Mouse (Mus musculus) spleen, postnatal 14 days (tissue): ENCODE data around the gene Eif4h.

Experiments used
- DNase-seq, 2 experiments: peaks; one replicate each; pipeline ENCODE4 v3.0.0; 2021 to 2022; ENCODE audit warnings: low spot score in 2 of 2

Gene Eif4h

DNA sequence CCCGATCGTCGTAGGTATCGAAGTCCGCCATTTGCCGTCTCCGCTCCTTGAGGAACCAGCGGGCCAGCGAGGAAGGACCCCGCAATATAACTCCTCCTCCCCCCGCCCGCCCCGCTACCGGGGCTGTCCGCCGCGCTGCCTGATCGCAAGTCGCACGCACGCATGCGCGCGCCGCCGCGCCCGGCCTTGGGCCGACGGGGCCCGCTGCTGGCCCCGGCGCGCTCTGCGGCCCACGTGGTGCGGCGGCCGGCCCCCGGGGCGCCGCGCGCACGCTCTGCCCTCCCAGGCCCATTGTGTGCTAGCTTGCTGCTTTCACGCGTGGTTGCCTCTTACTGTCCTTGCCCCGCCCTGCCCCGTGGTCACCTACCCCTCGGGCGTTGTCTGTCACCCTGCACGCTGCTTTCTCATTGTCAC is at the start of gene Eif4h:
Gene Eif4h (minus strand): TSS at position 222 of the 414 bp plus-strand sequence.
- peak; percentile 97 to 98 for DNase-seq

DNA sequence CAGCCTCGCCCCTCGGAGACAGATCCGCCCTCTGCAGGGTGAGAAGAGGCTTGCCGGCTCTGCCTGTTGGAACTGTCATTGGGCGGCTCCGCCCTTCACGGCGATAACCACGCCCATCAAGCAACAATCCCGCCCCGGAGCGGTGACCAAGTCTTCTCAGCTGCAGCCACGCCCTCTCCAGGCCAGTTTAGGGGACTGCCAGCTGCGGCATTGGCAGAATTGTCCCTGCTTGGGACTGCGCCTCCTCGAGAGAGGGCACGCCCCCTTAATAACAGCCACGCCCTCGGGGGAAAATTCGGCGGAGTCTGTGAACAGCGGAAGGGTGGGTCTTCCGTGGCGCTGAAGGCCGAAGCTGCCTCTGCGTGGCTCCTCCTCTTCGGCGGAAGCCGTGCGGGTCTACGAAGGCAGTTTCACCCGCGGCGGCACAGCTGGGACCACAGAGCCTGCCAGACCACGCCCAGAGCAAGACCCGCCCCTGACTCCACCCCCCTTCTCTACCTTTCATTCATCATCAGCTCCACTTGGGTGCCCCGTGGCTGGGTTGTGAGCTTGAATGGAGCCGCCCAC is 49.5 kb upstream of the Eif4h start:
- DNase-seq = peak; percentile 97 to 98

DNA sequence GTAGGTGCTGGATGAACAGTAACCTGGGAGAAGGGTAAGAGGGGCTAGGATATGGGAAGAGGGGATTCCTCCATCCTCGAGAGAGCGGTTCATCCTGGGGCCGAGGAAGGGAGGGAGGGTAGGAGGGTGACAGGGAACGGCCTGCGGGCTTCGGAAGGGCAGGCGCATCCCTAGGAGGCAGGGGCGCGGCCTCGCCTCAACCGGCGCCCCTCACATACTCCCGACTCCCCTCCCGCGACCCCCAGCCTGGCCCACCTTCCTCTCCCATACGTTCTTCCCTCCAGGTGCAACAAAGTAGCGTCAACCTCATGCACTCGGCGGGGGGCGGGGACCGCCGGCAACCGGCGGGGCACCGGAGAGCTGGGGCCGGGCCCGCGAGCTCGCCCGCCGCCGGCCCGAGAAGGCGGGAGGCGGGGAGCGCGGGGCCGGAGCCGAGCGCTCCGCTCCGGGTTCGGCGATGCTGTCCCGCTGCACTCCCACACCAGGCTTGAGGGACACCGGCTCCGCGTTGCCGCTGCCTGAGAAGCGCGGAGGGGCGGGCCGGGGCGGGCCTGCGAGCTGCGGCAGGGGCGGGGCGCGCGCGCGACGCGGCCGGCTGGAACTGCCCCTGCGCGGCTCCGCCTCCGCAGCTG is 48.9 kb upstream of the Eif4h start, which contains the start of gene Limk1:
Gene Limk1 (minus strand): TSS at position 513 of the 632 bp plus-strand sequence.
- no peak for DNase-seq

DNA sequence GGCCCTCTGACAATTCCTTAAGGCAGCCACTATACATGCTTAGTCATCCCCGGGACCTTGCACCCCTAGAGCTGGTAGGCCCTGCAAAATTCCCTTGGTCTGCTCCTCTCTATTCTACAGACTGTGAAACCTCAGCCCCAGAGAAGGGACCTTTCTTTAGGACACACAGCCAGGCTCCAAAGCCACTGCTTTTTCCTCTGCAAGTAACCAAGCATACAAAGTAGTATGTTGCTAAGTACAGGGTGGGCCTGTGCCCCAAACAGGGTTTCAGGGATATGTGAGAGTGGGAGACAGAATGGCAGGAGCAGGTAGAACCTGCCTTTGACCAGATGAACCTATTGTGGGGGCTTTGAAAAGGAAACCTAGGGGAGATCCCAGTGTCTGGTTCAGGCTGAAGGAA is 47.9 kb upstream of the Eif4h start:
- no peak for DNase-seq

DNA sequence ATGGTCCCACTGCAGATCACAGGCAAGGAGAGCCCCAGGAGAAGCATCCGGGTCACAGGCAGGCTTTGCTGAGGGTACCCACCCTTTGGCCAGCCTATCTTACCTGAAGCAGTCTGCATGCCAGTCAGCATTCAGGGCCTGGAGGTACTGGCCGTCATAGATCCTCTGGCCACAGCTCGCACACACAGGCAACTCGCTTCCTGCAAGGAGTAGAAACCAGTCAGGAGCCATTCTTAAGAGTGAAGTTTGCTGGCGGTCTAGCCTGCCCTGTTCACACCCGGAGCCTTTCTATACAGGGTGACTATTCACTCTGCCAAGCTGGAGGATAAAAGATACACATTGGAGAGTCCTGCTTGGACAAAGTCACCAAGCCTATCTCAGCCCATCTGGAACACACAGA is 47.3 kb upstream of the Eif4h start:
- DNase-seq = no peak

DNA sequence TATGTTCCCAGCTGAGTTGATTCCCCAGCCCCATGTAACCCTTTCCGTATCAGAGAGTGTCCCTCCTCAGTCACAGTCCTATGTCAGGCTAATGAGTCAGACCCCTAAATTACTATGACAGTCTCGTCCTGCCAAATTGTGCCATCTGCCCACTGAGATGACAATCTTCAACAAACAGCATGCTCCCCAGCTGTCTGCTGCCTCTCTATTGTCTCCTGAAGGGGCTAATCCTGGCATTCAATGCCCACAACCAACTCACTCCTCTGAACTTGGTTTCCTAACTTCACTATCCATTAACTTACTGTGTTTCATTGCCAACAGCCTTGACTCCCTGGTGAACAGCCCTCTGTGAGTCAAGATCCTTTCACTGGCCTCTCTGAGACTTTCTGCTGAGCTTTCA is 45.1 kb upstream of the Eif4h start:
- no peak for DNase-seq

DNA sequence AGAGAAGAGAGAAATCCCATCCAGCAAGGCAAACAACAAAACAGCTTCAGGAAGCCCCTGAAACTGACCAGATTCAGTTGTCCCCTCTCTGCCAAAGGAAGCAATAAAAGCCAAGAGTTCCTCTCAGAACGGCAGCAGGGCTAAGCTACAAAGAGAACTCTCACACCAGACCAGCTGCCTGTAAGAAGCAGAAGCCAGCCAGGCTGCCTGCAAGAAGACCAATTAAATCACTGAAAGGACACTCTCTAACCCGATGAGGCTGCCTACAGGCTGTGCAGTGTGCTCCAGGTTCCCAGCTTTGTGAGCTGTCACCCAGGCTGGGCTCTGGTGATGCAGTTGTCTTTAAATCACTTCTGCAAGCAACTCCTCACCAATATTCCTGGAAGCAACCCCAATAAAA is 44.5 kb upstream of the Eif4h start:
- DNase-seq = no peak

DNA sequence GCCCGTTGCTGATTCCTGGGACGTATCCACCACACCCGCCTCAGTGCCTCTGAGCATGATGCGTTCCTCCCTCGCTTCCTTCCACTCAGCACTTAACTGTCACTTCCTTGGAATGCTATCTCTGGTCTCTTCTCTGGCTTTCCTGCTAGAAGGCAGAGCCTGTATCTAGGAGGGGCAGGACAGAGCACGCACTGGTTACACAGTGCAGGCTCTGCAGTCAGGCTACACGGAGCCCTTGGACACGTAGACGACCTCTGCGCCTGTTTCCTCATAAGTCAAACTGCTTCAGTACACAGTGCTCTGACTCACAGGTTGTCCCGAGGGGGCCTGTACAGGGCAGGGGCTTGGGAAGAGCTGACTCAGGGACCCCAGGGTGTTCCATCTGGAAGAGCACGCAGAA is 40.9 kb upstream of the Eif4h start:
- DNase-seq = no peak

DNA sequence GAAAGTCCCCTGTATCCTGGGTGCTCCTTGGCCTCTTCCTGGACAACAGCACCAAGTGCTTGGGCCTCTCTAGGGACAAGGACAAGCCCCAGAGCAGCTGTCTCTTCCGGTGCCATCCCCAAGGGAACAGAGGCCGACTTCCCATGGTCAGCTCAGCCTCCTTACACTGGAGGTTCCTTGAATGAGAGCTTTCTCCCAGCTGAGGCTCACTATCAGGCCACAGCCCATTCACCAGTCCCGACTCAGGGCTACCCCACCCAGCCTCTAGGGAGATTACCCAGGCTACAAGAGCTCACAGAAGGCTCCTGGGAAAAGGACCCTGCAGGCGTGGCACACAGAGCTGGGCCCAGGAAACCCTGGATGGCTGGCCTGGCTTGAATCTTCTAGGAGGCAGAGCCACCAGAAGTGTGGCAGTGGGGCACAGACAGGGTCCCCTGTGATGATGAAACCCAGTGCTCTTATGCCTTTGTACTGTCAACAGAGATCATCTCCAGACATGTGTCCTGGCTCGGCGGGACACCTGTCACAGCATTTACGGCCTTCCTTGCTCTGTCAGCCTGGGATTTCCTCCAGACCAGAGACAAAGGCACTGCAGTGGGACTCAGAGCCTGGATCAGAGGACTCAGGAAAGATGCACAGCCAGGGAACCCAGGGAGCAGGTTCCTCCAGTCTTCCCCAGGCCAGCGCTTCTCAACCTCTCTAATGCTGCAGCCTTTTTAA is 39.7 kb upstream of the Eif4h start:
- DNase-seq = no peak

DNA sequence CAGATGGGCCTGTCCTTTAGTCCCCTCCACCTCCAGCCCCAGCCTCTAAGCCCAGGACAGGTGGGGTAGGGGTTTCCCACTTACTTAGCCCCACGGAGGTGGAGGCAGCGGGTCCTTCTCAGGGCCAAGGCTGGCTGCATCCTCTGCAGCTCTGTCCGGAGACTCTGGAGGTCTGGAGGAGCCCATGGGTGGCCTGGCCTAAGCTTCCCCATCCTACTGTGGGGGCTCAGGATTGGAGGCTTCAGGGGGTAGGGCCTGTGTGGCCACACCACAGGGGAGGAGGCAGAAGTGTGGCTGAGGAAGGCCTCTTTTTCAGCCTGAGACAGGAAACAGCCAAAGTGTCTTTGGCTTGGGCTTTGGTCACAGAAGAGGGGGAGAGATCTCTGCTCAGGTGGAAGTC is 38.7 kb upstream of the Eif4h start:
- DNase-seq = no peak

DNA sequence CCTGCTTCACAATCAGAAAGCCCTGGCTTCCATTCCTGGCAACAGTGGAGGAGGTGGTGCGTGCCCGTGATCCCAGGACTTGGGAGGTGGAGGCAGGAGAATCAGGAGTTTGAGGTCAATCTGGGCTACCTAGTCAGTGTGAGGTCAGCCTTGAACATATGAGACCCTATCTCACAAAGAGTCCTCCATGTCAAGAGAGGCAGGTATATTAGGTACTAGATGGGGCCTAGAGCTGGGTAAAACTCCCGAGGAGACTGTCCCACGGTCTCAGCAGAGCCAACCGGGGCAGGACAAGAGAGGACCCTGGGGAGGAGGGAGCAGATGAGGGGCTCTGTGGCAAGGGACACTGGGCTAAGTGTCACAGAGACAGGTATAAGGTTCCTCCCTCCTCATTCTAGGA is 38.2 kb upstream of the Eif4h start:
- no peak for DNase-seq

DNA sequence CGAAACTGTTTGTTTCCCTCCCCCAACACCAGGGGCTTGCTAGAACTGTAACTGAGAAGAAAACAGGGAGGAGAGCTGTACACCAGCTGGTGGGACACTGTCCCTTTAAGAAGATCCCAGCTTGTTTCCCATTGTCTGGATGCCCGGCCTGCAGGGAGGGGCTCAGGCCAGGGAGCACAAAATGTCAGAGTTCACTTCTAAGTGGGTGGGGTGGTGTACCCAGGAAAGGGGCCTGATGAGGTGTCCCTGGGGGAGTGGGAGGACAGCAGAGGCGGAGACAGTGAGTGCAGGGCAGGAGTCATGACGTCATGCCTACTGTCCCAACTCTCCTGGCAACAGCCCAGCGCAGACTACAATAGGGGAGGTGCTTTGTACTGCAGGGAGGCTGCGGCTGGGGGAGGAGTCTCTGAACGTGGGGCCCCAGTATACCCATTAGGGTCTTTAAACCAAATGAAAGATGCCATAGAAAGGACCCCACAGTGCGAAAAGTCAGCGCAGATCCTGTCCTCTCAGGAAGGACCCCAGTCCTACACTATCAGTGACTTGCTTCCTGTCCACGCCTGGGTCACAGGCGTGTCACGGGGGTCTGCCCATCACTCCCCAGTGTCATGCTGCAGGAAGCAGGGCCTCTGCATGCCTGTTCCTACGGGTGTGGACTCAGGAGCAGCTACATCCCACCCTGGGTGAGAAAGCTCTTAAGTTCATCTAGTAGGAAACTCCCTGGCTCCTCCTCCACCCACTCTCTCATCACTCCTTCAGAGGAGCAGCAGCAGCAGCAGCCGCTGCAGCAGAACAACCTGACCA is 36.9 kb upstream of the Eif4h start:
- no peak for DNase-seq

DNA sequence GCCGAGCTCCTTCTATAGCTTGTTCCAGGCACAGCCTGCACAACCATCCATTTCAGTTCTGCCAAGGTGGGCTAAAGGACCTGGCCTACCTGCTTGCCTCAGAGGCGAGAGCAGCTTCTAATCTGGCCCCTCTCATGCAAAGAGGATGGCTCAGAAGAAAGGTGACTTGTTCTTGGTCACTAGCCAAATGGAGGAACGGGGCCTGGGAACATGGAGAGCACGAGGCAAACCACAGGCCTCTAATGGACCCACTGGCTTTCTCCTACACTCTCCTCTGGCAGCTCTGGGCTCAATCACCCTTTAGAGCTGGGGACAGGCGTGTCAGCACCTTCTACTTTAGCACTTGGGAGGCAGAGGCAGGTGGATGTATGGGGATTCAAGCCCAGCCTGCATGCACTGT is 35.7 kb upstream of the Eif4h start:
- no peak for DNase-seq

DNA sequence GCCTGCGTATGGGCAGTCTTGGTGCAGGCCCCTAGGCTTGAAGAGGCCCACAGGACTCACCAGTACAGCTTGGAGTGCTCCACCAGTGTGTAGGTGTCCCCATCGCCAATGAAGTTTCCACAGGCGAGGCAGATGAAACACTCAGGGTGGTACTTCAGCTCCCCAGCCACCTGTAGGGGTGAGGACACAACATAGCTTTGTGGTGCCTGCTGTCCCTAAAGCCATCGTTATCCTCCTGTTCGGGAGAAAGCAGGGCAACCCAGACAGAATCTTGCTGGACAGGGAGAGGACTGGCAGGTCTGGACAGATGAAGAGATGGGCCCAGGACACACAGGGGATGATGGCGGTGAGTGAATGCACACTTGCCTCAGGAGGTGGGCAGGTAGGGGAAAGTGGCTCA is 33.3 kb upstream of the Eif4h start:
- no peak for DNase-seq

DNA sequence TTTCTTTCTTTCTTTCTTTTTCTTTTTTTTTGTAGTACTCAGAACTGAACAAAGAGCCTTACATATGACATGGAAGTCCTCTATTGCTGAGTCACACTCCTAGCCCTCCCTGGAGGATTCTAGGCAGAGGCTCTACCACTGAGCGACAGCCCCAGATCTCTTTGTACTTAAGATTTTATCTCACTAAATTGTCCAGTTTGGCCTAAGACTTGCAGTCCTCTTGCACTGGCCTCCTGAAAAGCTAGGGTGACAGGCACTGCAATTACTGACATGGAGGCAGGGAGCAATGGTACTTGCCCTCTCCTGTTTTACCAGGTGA is 32.9 kb upstream of the Eif4h start:
- DNase-seq = no peak

DNA sequence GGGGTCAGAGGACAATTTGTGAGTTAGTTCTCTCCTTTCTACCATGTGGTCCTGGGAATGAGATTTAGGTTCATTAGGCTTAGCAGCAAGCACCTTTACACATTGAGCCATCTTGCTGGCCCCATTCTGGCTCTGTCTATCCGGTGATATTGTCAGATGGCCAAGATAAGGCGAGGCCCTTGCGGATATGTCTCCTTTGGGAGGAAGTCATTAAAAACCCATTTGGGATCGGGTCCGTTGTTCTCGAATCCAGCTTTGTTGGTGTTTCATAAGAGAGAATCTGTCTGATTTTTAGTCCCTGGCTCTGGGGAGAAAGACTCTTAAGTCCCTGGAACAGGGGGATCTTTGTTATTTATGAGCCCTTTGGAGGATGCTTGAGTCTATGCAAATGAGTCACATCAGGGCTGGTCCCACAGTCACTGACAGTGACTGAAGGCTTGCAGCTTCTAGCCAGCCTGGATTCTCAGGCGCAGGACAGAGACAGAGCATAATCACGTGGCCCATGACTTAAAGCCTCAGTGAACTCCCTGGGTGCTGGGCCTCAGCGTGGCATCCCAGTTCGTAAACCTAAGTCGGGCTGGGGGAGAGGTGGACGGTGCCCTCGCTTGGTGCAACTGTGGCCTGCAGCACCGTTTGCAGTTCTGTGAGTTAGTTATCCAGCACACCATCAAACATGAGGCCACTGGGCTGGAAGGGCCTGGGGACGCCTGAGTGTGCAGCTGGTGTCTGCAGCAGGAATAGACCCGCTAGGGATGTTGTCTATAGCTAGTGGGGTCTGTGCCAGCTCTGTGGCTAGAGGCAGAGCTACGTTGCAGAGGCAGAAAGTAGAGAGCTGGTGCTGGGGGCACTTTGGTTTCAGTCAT is 32.3 kb upstream of the Eif4h start:
- no peak for DNase-seq

DNA sequence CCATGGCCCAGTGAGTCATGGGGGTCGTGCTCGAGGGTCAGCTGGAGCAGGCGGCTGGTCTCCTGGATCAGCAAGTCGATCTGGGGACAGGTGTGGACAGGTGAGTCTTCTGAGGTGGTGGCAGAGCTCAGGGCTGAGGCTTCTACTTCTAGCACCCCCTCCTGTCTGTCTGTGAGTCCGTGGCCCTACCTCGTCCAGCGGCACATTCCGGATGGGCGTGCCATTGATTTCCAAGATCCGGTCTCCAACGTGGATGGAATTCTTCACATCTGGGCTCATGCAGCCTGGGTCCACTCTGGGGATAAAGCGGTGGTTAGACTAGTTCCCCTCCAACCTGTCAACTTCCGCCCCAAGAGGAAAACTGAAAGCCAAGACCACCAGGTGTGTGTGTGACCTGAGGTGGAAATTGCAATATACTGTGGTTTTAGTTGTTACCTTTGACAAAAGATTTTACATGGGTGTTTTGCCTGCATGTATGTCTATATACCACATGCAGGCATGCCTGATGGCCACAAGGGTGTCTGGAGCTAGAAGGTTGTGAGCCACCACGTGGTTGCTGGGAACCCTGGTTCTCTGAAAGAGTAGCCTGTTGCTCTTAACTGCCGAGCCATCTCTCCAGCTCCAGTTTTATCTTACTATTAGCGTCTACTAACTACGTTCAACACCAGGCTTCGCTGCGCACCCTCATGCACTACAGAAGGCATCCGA is 29.9 kb upstream of the Eif4h start:
- DNase-seq = no peak

DNA sequence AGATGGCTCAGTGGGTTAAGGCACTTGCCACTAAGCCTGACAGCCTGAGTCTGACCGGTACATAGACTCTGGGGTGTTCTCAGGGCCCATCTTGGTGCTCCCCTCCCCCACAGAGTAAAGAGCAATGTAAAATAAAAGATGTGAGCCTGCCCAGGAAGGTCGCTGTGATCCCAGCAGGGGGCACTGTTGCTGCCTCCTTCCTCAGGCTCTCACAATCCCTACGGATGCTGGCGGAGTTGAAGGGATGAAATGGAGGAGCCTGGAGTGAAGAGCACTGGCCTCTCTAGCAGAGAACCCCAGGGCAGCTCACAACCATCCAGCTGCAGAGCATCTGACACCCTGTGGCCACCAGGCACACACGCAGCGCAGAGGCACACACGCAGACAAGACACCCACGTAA is 29.2 kb upstream of the Eif4h start:
- DNase-seq = no peak

DNA sequence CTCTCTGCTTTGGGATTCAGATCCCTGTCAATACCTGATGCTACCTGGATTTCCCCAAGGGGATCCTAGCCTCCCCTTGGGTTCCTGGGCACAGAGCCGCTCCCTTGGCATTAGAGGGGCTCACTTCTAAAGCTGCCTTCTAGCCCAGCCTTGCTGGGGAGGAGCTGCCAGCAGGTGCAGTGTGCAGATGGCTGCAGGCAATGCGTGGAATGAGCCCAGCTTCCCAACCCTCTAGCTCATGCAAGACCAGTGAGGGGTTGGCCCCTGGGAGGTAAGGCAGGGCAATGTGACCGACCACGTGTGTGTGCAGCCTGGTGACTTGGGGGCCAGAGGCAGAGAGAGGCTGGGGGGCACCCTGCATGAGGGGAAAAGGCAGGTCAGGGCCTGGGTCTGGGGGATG is 17.4 kb upstream of the Eif4h start:
- no peak for DNase-seq

DNA sequence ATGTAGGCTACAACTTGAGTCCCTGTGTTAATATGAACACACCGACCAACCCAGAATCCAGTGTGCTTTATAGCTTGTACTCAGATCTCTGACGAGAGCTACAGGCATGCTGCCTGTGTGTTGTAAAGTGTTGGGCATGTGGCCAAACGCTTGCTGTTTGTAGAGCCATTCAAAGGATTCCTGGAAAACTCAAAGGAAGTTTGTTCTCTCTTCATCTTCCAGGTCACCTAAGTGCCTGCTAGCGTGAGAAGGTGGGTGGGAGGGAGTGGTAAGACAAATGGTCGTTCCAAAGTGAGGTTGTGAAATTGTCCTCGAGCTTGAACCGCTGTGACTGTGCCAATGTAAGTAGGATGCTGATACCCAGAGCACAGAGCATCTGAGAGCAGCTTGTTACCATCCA is 12.7 kb upstream of the Eif4h start:
- no peak for DNase-seq

DNA sequence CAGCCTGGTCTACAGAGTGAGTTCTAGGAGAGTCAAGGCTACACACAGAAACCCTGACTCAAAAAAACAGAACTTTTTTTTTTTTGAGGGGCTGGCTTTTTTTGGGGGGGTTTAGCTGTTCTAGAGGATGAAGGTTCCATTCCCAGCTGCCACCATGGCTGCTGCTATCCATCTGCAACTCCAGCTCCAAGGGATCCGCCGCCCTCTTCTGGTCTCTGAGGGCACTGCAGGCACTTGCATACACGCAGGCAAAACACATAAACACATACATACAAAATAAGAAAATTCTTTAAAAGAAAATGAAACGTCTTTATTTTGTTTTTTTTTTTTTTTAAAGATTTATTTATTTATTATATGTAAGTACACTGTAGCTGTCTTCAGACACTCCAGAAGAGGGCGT is 11.6 kb upstream of the Eif4h start:
- peak; percentile 31 to 63 for DNase-seq
